Mouse (Mus musculus) MEL (cell line): ENCODE data around the gene Adam19. TPM values are rescaled to one million over a fixed set of nuclear protein-coding genes. Genes with fewer than 3 reads are reported as not detected.
A peak's percentile ranks its signal among the peaks of the same experiment; 100 is the strongest.

Experiments used
- DNase-seq: peaks from one replicate; pipeline ENCODE4 v3.0.0; 2011; ENCODE audit warnings: low read depth, low spot score
- H3K27ac ChIP-seq: 2 replicates; pipeline ENCODE4 v1.5.1; 2012; ENCODE audit warnings: low read depth, mild to moderate bottlenecking, control low read depth, low read length, moderate library complexity; ENCODE audit not compliant: control insufficient read depth
- H3K27me3 ChIP-seq, 2 experiments: fragments of 150-350 bp in 1 of 2; sonication (generic) in 1 of 2; 2 replicates each; pipeline ENCODE4 v1.6.1; 2012; ENCODE audit warnings: low read length in 2 of 2, mild to moderate bottlenecking in 2 of 2, improper control_type of control experiment in 1 of 2, moderate library complexity in 1 of 2; ENCODE audit not compliant: insufficient read depth in 2 of 2, control insufficient read depth in 1 of 2
- H3K36me3 ChIP-seq, 2 experiments: 2 replicates each; pipeline ENCODE4 v1.6.1; 2012 to 2014; ENCODE audit warnings: low read length in 2 of 2, improper control_type of control experiment in 1 of 2, inconsistent platforms in 1 of 2, mild to moderate bottlenecking in 1 of 2; ENCODE audit not compliant: insufficient read depth in 2 of 2, control insufficient read depth in 1 of 2
- H3K4me1 ChIP-seq, 2 experiments: fragments of 150-350 bp in 1 of 2; sonication (generic) in 1 of 2; 2 replicates each; pipeline ENCODE4 v1.6.1; 2012; ENCODE audit warnings: low read length in 2 of 2, improper control_type of control experiment in 1 of 2, mild to moderate bottlenecking in 1 of 2; ENCODE audit not compliant: insufficient read depth in 2 of 2, control insufficient read depth in 1 of 2
- H3K4me3 ChIP-seq, 2 experiments: fragments of 150-350 bp in 1 of 2; sonication (generic) in 1 of 2; 2 replicates each; pipeline ENCODE4 v1.5.1; 2012; ENCODE audit warnings: low read depth in 2 of 2, low read length in 2 of 2, mild to moderate bottlenecking in 2 of 2, moderate library complexity in 2 of 2, control low read depth in 1 of 2, improper control_type of control experiment in 1 of 2; ENCODE audit not compliant: control insufficient read depth in 1 of 2, insufficient read depth in 1 of 2
- H3K79me2 ChIP-seq: 2 replicates; pipeline ENCODE4 v1.6.1; 2012; ENCODE audit warnings: mild to moderate bottlenecking, low read length, moderate library complexity; ENCODE audit not compliant: control insufficient read depth, poor library complexity, insufficient read depth
- H3K9ac ChIP-seq: 2 replicates; pipeline ENCODE4 v1.6.1; 2012; ENCODE audit warnings: low read depth, mild to moderate bottlenecking, control low read depth, low read length, moderate library complexity; ENCODE audit not compliant: control insufficient read depth, poor library complexity, severe bottlenecking
- H3K9me3 ChIP-seq: fragments of 150-350 bp; sonication (generic); replicated peaks from 2 replicates; pipeline ENCODE4 v1.6.1; 2012; ENCODE audit warnings: mild to moderate bottlenecking, low read length, improper control_type of control experiment, moderate library complexity; ENCODE audit not compliant: insufficient read depth
- ELF1 ChIP-seq: IDR thresholded peaks from 2 replicates; pipeline ENCODE4 v1.6.1; 2014; ENCODE audit warnings: low read depth, mild to moderate bottlenecking, inconsistent platforms, low read length, improper control_type of control experiment, moderate library complexity
- EP300 ChIP-seq, 2 experiments: IDR thresholded peaks; 2 replicates each; pipeline ENCODE4 v1.6.1; 2011; ENCODE audit warnings: improper control_type of control experiment in 2 of 2, low read length in 2 of 2, low read depth in 1 of 2, mild to moderate bottlenecking in 1 of 2
- ETS1 ChIP-seq: IDR thresholded peaks from 2 replicates; pipeline ENCODE4 v1.6.1; 2012; ENCODE audit warnings: low read depth, mild to moderate bottlenecking, inconsistent platforms, low read length, improper control_type of control experiment, moderate library complexity
- GABPA ChIP-seq: IDR thresholded peaks from 2 replicates; pipeline ENCODE4 v1.6.1; 2012; ENCODE audit warnings: low read depth, mild to moderate bottlenecking, inconsistent platforms, low read length, improper control_type of control experiment, moderate library complexity
- GATA1 ChIP-seq: IDR thresholded peaks from 2 replicates; pipeline ENCODE4 v1.6.1; 2011; ENCODE audit warnings: low read depth, low read length, improper control_type of control experiment
- HCFC1 ChIP-seq: IDR thresholded peaks from 2 replicates; pipeline ENCODE4 v1.6.1; 2012; ENCODE audit warnings: low read depth, mild to moderate bottlenecking, inconsistent platforms, low read length, improper control_type of control experiment, moderate library complexity
- JUND ChIP-seq: IDR thresholded peaks from 2 replicates; pipeline ENCODE4 v1.6.1; 2011; ENCODE audit warnings: low read depth, mild to moderate bottlenecking, improper control_type of control experiment, low read length
- KAT2A ChIP-seq: conservative IDR thresholded peaks from 2 replicates; pipeline ENCODE4 v1.6.1; 2012; ENCODE audit warnings: low read depth, low read length, improper control_type of control experiment, inconsistent platforms
- MAFK ChIP-seq: IDR thresholded peaks from 2 replicates; pipeline ENCODE4 v1.6.1; 2011; ENCODE audit warnings: low read depth, mild to moderate bottlenecking, low read length, improper control_type of control experiment, borderline replicate concordance
- MAX ChIP-seq: IDR thresholded peaks from 2 replicates; pipeline ENCODE4 v1.6.1; 2011; ENCODE audit warnings: low read length, improper control_type of control experiment
- MEF2A ChIP-seq: IDR thresholded peaks from 2 replicates; pipeline ENCODE4 v1.6.1; 2014; ENCODE audit warnings: low read depth, mild to moderate bottlenecking, inconsistent platforms, low read length, improper control_type of control experiment; ENCODE audit not compliant: poor library complexity, insufficient replicate concordance, severe bottlenecking; ENCODE audit errors: extremely low read depth
- MXI1 ChIP-seq: IDR thresholded peaks from 2 replicates; pipeline ENCODE4 v1.6.1; 2011; ENCODE audit warnings: mild to moderate bottlenecking, low read depth, low read length, improper control_type of control experiment
- MYB ChIP-seq: IDR thresholded peaks from 2 replicates; pipeline ENCODE4 v1.6.1; 2011; ENCODE audit warnings: mild to moderate bottlenecking, low read depth, low read length, improper control_type of control experiment
- MYC ChIP-seq: IDR thresholded peaks from 2 replicates; pipeline ENCODE4 v1.6.1; 2011; ENCODE audit warnings: low read depth, mild to moderate bottlenecking, low read length, improper control_type of control experiment, moderate library complexity
- NELFE ChIP-seq: IDR thresholded peaks from 2 replicates; pipeline ENCODE4 v1.6.1; 2011; ENCODE audit warnings: low read depth, low read length, improper control_type of control experiment
- POLR2AphosphoS2 ChIP-seq: IDR thresholded peaks from 2 replicates; pipeline ENCODE4 v1.6.1; 2011; ENCODE audit warnings: low read length, improper control_type of control experiment
- RAD21 ChIP-seq: IDR thresholded peaks from 2 replicates; pipeline ENCODE4 v1.6.1; 2011; ENCODE audit warnings: mild to moderate bottlenecking, low read depth, low read length, improper control_type of control experiment
- RCOR1 ChIP-seq: IDR thresholded peaks from 2 replicates; pipeline ENCODE4 v1.6.1; 2012; ENCODE audit warnings: low read depth, mild to moderate bottlenecking, inconsistent platforms, low read length, improper control_type of control experiment
- SMC3 ChIP-seq: IDR thresholded peaks from 2 replicates; pipeline ENCODE4 v1.6.1; 2011; ENCODE audit warnings: low read depth, low read length, improper control_type of control experiment
- TAL1 ChIP-seq: IDR thresholded peaks from 2 replicates; pipeline ENCODE4 v1.6.1; 2012; ENCODE audit warnings: mild to moderate bottlenecking, inconsistent platforms, low read length, moderate library complexity, mixed read lengths
- TBP ChIP-seq: IDR thresholded peaks from 2 replicates; pipeline ENCODE4 v1.8.0; 2011; ENCODE audit warnings: low read depth, low read length, improper control_type of control experiment
- TCF12 ChIP-seq: IDR thresholded peaks from 2 replicates; pipeline ENCODE4 v1.6.1; 2014; ENCODE audit warnings: low read depth, mild to moderate bottlenecking, inconsistent platforms, low read length, improper control_type of control experiment, moderate library complexity
- UBTF ChIP-seq: IDR thresholded peaks from 2 replicates; pipeline ENCODE4 v1.6.1; 2012; ENCODE audit warnings: low read depth, mild to moderate bottlenecking, inconsistent platforms, low read length, improper control_type of control experiment, moderate library complexity, borderline replicate concordance; ENCODE audit not compliant: insufficient read depth
- USF1 ChIP-seq: IDR thresholded peaks from 2 replicates; pipeline ENCODE4 v1.6.1; 2014; ENCODE audit warnings: low read depth, mild to moderate bottlenecking, inconsistent platforms, low read length, improper control_type of control experiment, moderate library complexity
- USF2 ChIP-seq, 2 experiments: IDR thresholded peaks; 2 replicates each; pipeline ENCODE4 v1.6.1; 2011 to 2012; ENCODE audit warnings: improper control_type of control experiment in 2 of 2, low read length in 2 of 2, borderline replicate concordance in 1 of 2, inconsistent platforms in 1 of 2, low read depth in 1 of 2, mild to moderate bottlenecking in 1 of 2; ENCODE audit not compliant: insufficient read depth in 1 of 2
- ZC3H11A ChIP-seq: IDR thresholded peaks from 2 replicates; pipeline ENCODE4 v1.6.1; 2012; ENCODE audit warnings: low read depth, mild to moderate bottlenecking, inconsistent platforms, low read length, improper control_type of control experiment
- ZKSCAN1 ChIP-seq: IDR thresholded peaks from 2 replicates; pipeline ENCODE4 v1.6.1; 2012; ENCODE audit warnings: low read depth, mild to moderate bottlenecking, inconsistent platforms, low read length, improper control_type of control experiment, moderate library complexity
- polyA plus RNA-seq, 2 experiments: library from polyadenylated mRNA; stranded (reverse) in 1 of 2; unstranded in 1 of 2; fragments of >175 nt in 1 of 2; fragments of >200 nt in 1 of 2; gene quantifications; 2 replicates each; pipeline versions ENCODE4 v1.2.1 to v1.2.4; 2012; ENCODE audit warnings: low replicate concordance in 2 of 2, low read depth in 1 of 2; ENCODE audit not compliant: insufficient read length in 2 of 2, insufficient read depth in 1 of 2, missing spikeins in 1 of 2
- total RNA-seq: library from RNA; depleted of rRNA; stranded (reverse); fragments of 300-350 nt; gene quantifications from 2 replicates; pipeline ENCODE4 v1.2.3, GENCODE M21; 2012

Gene Adam19
- total and polyA plus RNA-seq, 3 experiments = 0.12 to 0.19 TPM; not detected in 1

DNA sequence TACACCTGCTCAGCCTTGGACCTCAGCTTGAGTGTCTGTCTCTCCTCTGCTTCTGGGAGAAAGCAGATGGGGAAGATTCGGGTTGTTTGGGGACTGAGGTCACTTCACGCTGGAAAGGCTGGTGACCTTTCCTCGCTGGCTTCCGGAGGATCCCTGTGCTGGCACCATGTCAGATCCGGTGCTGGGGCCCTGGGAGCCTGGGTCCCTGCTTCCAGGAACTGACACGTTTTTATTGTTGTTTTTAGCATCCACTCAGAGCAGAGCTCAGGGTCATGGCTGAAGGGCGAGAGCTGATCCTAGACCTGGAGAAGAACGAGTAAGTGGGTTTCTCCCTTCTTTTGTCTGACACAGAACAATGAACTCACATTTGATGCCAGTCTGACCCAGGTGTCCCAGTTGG, 9.0 kb downstream of the Adam19 start:
- H3K9ac ChIP-seq = no peak overlapping the region
- H3K36me3 ChIP-seq = peaks cover 0 to 16% of the 10 kb centered on the region in 2 experiments; a peak in 2 of 4 replicates
- H3K27ac ChIP-seq = no peak overlapping the region
- no peaks in the 10 kb centered on the region; a peak in 1 of 4 replicates for H3K27me3 ChIP-seq
- no peak overlapping the region for H3K4me3 ChIP-seq
- no peaks in the 10 kb centered on the region for H3K9me3 ChIP-seq
- no peak for TF ChIP-seq GABPA
- no peak for TF ChIP-seq NELFE
- no peak for TF ChIP-seq TBP
- TF ChIP-seq RAD21 = no peak
- no peak for TF ChIP-seq TAL1
- TF ChIP-seq TCF12 = no peak
- TF ChIP-seq POLR2AphosphoS2 = no peak
- TF ChIP-seq KAT2A = no peak
- TF ChIP-seq MAFK = no peak
- TF ChIP-seq HCFC1 = no peak
- no peak for TF ChIP-seq MYC
- no peak for TF ChIP-seq MEF2A
- no peak for TF ChIP-seq USF2 (IDR thresholded peaks at IDR 0.05; ENCODE audit: borderline replicate concordance in 1 of 2, insufficient read depth in 1 of 2, low read depth in 1 of 2, low read length in 2 of 2)
- TF ChIP-seq MXI1 = no peak
- no peak for TF ChIP-seq JUND
- no peak for TF ChIP-seq SMC3
- no peak for TF ChIP-seq ZC3H11A
- no peak for TF ChIP-seq UBTF
- TF ChIP-seq ETS1 = no peak
- TF ChIP-seq MAX = no peak
- TF ChIP-seq, all 39 proteins: peak for 0
- Histone ChIP-seq H3K4me1 (peaks cover 9 to 15% of the 10 kb centered on the region in 2 experiments), H3K79me2 (no peaks in the 10 kb centered on the region)
- DNase-seq = no peak

DNA sequence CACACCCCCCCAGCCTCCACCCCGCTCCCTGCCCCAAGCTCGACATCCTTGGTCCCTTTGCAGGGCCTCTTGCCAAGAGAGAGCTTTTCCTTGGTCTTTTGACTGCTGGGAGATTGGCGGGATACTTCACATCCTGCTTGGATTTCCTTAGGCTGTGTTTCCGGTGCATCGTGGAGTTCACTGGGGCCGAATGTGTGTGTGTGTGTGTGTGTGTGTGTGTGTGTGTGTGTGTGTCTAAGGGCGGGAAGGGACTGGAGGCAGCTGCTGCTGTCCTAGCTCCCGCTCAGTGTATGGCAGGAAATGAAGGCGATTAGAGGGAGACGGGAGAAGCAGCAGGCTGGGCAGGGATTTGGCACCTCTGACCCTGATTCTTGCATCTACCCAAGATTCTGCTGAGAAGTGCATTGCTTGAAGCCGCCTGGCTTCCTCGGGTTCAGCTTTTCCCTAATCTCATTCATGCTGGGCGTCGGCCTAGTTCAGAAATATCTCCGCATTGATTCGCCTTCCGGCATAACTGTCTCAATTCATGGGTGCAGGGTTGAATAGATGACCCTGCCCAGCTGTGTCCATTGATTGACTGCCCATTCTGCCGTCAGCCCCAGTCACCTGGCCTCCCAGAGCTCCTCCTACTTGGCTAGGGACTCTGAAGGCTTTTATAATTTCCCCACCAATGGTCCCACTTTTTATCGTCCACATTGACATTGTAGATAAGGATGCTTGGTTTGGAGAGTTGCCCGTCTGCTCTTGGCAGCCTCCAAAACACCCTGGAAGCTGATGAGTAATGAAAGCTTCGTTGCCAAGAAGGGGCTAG, 9.6 kb downstream of the Adam19 start:
- Histone ChIP-seq H3K9ac (no peak overlapping the region), H3K27ac (no peak overlapping the region), H3K4me3 (peak overlapping the region; percentile 23 to 25), H3K27me3 (no peaks in the 10 kb centered on the region; a peak in 1 of 4 replicates), H3K4me1 (peaks cover 9 to 15% of the 10 kb centered on the region in 2 experiments), H3K9me3 (no peaks in the 10 kb centered on the region), H3K36me3 (peaks cover 0 to 16% of the 10 kb centered on the region in 2 experiments; a peak in 2 of 4 replicates), H3K79me2 (no peaks in the 10 kb centered on the region)
- DNase-seq = peak; percentile 96
- TF ChIP-seq RCOR1 (peak; percentile 75), MXI1 (peak; percentile 38; the same call in 1 of the 2 replicates), USF1 (peak; percentile 65), MAFK (peak; percentile 57), ETS1 (peak; percentile 94), GATA1 (peak; percentile 96), POLR2AphosphoS2 (peak; percentile 64; the same call in 1 of the 2 replicates), RAD21 (no peak), TAL1 (peak; percentile 34; the same call in 1 of the 2 replicates), ZKSCAN1 (no peak), MYC (no peak), HCFC1 (0 out of 2 replicates have a peak, but pooled peaks have one; percentile 44), MAX (no peak), KAT2A (no peak), ELF1 (no peak), EP300 (IDR thresholded peaks at IDR 0.05; ENCODE audit: low read depth in 1 of 2, low read length in 2 of 2) (peak; percentile 91 to 94), USF2 (IDR thresholded peaks at IDR 0.05; ENCODE audit: borderline replicate concordance in 1 of 2, insufficient read depth in 1 of 2, low read depth in 1 of 2, low read length in 2 of 2) (no peak), MYB (no peak; the same call in 1 of the 2 replicates), TBP (0 out of 2 replicates have a peak, but pooled peaks have one; percentile 35)
